Mouse (Mus musculus) heart, adult 2 months (tissue): ENCODE measurements at regions not wholly inside any gene's neighbourhood (a gene's known extent, or its start where the extent isn't known, plus 50 kb on each side); places are given as distances from the start of the nearest gene placed in this dataset.

Experiments
- DNase-seq, 2 experiments: peaks; one replicate each; pipeline ENCODE4 v3.0.0; 2021
- H3K27ac ChIP-seq: fragments of 200-600 bp; 2 replicates; pipeline ENCODE4 v1.8.1; 2022
- H3K27me3 ChIP-seq: fragments of 200-500 bp; 2 replicates; pipeline ENCODE4 v1.6.1; 2012; ENCODE audit warnings: mild to moderate bottlenecking, low read length, inconsistent platforms, mixed read lengths; ENCODE audit not compliant: control insufficient read depth, insufficient read depth
- H3K36me3 ChIP-seq: fragments of 200-500 bp; 2 replicates; pipeline ENCODE4 v1.6.1; 2012; ENCODE audit warnings: low read length, inconsistent platforms; ENCODE audit not compliant: control insufficient read depth, insufficient read depth
- H3K4me1 ChIP-seq: fragments of 200-500 bp; 2 replicates; pipeline ENCODE4 v1.6.1; 2011; ENCODE audit warnings: low read length; ENCODE audit not compliant: control insufficient read depth, insufficient read depth
- H3K4me3 ChIP-seq: fragments of 200-600 bp; 2 replicates; pipeline ENCODE4 v1.8.1; 2022
- H3K79me2 ChIP-seq: fragments of 200-500 bp; replicated peaks from 2 replicates; pipeline ENCODE4 v1.6.1; 2012; ENCODE audit warnings: mild to moderate bottlenecking, inconsistent platforms, low read length, moderate library complexity, mixed read lengths; ENCODE audit not compliant: control insufficient read depth, insufficient read depth
- H3K9ac ChIP-seq: fragments of 200-500 bp; 2 replicates; pipeline ENCODE4 v1.6.1; 2012; ENCODE audit warnings: low read depth, mild to moderate bottlenecking, control low read depth, inconsistent platforms, low read length, mixed read lengths
- CTCF ChIP-seq: fragments of 200-600 bp; IDR thresholded peaks from 2 replicates; pipeline ENCODE4 v1.8.1; 2022; ENCODE audit warnings: antibody characterized with exemption, mild to moderate bottlenecking, moderate library complexity
- EP300 ChIP-seq: fragments of 200-500 bp; IDR thresholded peaks from 2 replicates; pipeline ENCODE4 v1.6.1; 2011; ENCODE audit warnings: low read depth, low read length, control low read depth; ENCODE audit not compliant: insufficient read depth
- POLR2A ChIP-seq: fragments of 200-500 bp; IDR thresholded peaks from 2 replicates; pipeline ENCODE4 v1.6.1; 2011; ENCODE audit warnings: mild to moderate bottlenecking, low read depth, low read length, control low read depth; ENCODE audit not compliant: insufficient read depth
- WGBS: fragments of 180-500 bp; shearing (Covaris S2); methylation state at CpG from one replicate; pipeline ENCODE4 v1.1.7; 2018; 5-methylcytosine and 5-hydroxymethylcytosine counted together
- intact Hi-C: fragments of 180-260 bp; cut with DNase I; formaldehyde crosslinking; loops from one replicate; pipeline ENCODE4 v1.15.1; 2025

GRCm38 (mm10) chr8:82523866-82524265 lies 120.8 kb upstream of the Il15 start:
- no peak for DNase-seq
- H3K4me1 ChIP-seq, result no peaks in the 10 kb centered on the region
- H3K4me3 ChIP-seq, result no peak overlapping the region
- no peak overlapping the region for H3K27ac ChIP-seq
- no peak for TF ChIP-seq POLR2A
- no peaks in the 10 kb centered on the region for H3K79me2 ChIP-seq
- WGBS, result 96% methylated on average over 14 of the region's 14 CpGs
- intact Hi-C loops, result no loop called here
- no peak overlapping the region for H3K9ac ChIP-seq
- no peaks in the 10 kb centered on the region for H3K36me3 ChIP-seq
- no peaks in the 10 kb centered on the region for H3K27me3 ChIP-seq

GRCm38 (mm10) chr8:82498496-82498895 lies 95.5 kb upstream of the Il15 start:
- DNase-seq, result peak in 1 of 2 experiments; percentile 7
- H3K36me3 ChIP-seq, result no peaks in the 10 kb centered on the region
- H3K4me3 ChIP-seq, result no peak overlapping the region
- TF ChIP-seq CTCF, result no peak
- no peak for TF ChIP-seq EP300
- TF ChIP-seq POLR2A, result no peak
- no peaks in the 10 kb centered on the region for H3K79me2 ChIP-seq
- H3K4me1 ChIP-seq, result no peaks in the 10 kb centered on the region
- no peak overlapping the region for H3K9ac ChIP-seq
- no peaks in the 10 kb centered on the region for H3K27me3 ChIP-seq
- intact Hi-C loops, result no loop called here
- no peak overlapping the region for H3K27ac ChIP-seq
- WGBS, result 52% methylated on average over 2 of the region's 2 CpGs

- H3K9ac ChIP-seq, result no peak overlapping the region
- H3K36me3 ChIP-seq, result no peaks in the 10 kb centered on the region
- H3K27ac ChIP-seq, result no peak overlapping the region
- H3K27me3 ChIP-seq, result no peaks in the 10 kb centered on the region
- no peaks in the 10 kb centered on the region for H3K79me2 ChIP-seq
- intact Hi-C loops, result no loop called here
- WGBS, result 41% methylated on average over 5 of the region's 5 CpGs
- no peak overlapping the region for H3K4me3 ChIP-seq
- DNase-seq, result no peak
- H3K4me1 ChIP-seq, result no peaks in the 10 kb centered on the region
- no peak for TF ChIP-seq POLR2A
- TF ChIP-seq CTCF, result no peak
- no peak for TF ChIP-seq EP300
Measured at GRCm38 (mm10) chr8:82477856-82478255, 74.8 kb upstream of the Il15 start.

GRCm38 (mm10) chr8:82477426-82477769 lies 74.4 kb upstream of the Il15 start:
- no peak overlapping the region for H3K27ac ChIP-seq
- no peak for TF ChIP-seq EP300
- TF ChIP-seq POLR2A, result no peak
- no peak for TF ChIP-seq CTCF
- intact Hi-C loops, result no loop called here
- no peaks in the 10 kb centered on the region for H3K4me1 ChIP-seq
- no peaks in the 10 kb centered on the region for H3K36me3 ChIP-seq
- H3K27me3 ChIP-seq, result no peaks in the 10 kb centered on the region
- no peak for DNase-seq
- no peak overlapping the region for H3K9ac ChIP-seq
- H3K4me3 ChIP-seq, result no peak overlapping the region
- no peaks in the 10 kb centered on the region for H3K79me2 ChIP-seq
- WGBS, result 39% methylated on average over 2 of the region's 2 CpGs

GRCm38 (mm10) chr8:82476708-82477425 lies 73.8 kb upstream of the Il15 start:
- no peak overlapping the region for H3K9ac ChIP-seq
- intact Hi-C loops, result no loop called here
- no peaks in the 10 kb centered on the region for H3K27me3 ChIP-seq
- WGBS, result 87% methylated on average over 7 of the region's 7 CpGs
- DNase-seq, result no peak
- no peaks in the 10 kb centered on the region for H3K36me3 ChIP-seq
- no peak overlapping the region for H3K4me3 ChIP-seq
- H3K4me1 ChIP-seq, result no peaks in the 10 kb centered on the region
- H3K79me2 ChIP-seq, result no peaks in the 10 kb centered on the region
- H3K27ac ChIP-seq, result no peak overlapping the region
- TF ChIP-seq EP300, result no peak
- no peak for TF ChIP-seq CTCF
- no peak for TF ChIP-seq POLR2A

GRCm38 (mm10) chr8:82473266-82473665 lies 70.2 kb upstream of the Il15 start:
- TF ChIP-seq CTCF (no peak), POLR2A (no peak), EP300 (no peak)
- Histone ChIP-seq H3K4me3 (no peak overlapping the region), H3K79me2 (no peaks in the 10 kb centered on the region), H3K36me3 (no peaks in the 10 kb centered on the region), H3K9ac (no peak overlapping the region), H3K4me1 (no peaks in the 10 kb centered on the region), H3K27me3 (no peaks in the 10 kb centered on the region), H3K27ac (no peak overlapping the region)
- intact Hi-C loops, result no loop called here
- DNase-seq, result no peak
- 96% methylated on average over 2 of the region's 2 CpGs for WGBS

GRCm38 (mm10) chr8:82471825-82472224 lies 68.8 kb upstream of the Il15 start:
- Histone ChIP-seq H3K79me2 (no peaks in the 10 kb centered on the region), H3K9ac (no peak overlapping the region), H3K4me1 (no peaks in the 10 kb centered on the region), H3K4me3 (no peak overlapping the region), H3K27ac (no peak overlapping the region), H3K36me3 (no peaks in the 10 kb centered on the region), H3K27me3 (no peaks in the 10 kb centered on the region)
- DNase-seq, result no peak
- WGBS, result no CpG with 5 or more reads among the region's 1 CpGs
- TF ChIP-seq POLR2A (no peak), CTCF (no peak)
- intact Hi-C loops, result no loop called here
